In the genomic region with DNA sequence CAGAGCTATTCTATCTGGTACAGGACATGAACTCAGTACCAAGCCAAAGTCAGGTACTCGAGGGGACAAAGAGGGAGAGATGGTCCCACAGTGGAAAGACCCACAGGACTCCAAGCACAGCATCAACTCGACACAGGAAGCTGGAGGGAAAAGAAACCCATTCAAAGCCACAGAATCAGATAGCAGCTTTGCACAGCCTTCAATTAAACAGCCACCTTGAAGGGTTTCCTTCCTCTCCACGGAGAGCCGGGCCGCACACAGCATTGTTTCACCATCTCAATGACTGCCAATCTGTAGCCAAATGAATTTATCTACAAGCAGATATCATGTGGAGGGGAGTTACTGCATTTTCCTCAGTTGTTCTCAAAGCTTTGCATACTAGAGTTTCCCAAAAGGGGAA, we compare ENCODE assay signal across 14 mouse cellular contexts. TPM values are rescaled to one million over a fixed set of nuclear protein-coding genes. Genes with fewer than 3 reads are reported as not detected.
A peak's percentile ranks its signal among the peaks of the same experiment; 100 is the strongest.
DNase-seq lines count a peak whose midpoint lies in the region; ATAC-seq lines count a peak whose summit lies in the region.
"Had no signal": no experiment of that assay in that cellular context is flagged by ENCODE, and none has a peak within 500 bp of the region (broad histone marks: within the 10 kb centered on the region; RNA-seq: fewer than 3 reads in every experiment).

No protein-coding gene starts in this region.

- H3K27me3 ChIP-seq in forebrain, embryonic 11.5 days (ENCODE audit: control insufficient read depth, insufficient read depth, low read length): no peaks in the 10 kb centered on the region
- no peaks in the 10 kb centered on the region for H3K27me3 ChIP-seq in forebrain, embryonic 15.5 days
- H3K27me3 ChIP-seq in limb, embryonic 12.5 days: no peaks in the 10 kb centered on the region
- no peaks in the 10 kb centered on the region for H3K27me3 ChIP-seq in limb, embryonic 10.5 days (ENCODE audit: low read depth, poor library complexity, severe bottlenecking)
- H3K27me3 ChIP-seq: limb, embryonic 15.5 days; midbrain, embryonic 15.5 days had no signal

- DNase-seq in forebrain, embryonic 11.5 days (ENCODE audit: low spot score): peak; percentile 33
- no peak for DNase-seq in limb, embryonic 10.5 days (ENCODE audit: low spot score)
- DNase-seq in thymus, postnatal 14 days: peak; percentile 15
- no peak for DNase-seq in thymus, postnatal 25 days
- DNase-seq in urinary bladder, postnatal 10 days (ENCODE audit: low spot score): no peak
- DNase-seq in urinary bladder, postnatal 4 days (ENCODE audit: low spot score in 2 of 2): no peak
- DNase-seq: cerebellum, adult 9-10 months; kidney, adult 9 months had no signal

- H3K36me3 ChIP-seq in forebrain, embryonic 11.5 days (ENCODE audit: control insufficient read depth, insufficient read depth, low read length): no peaks in the 10 kb centered on the region
- H3K36me3 ChIP-seq in forebrain, embryonic 15.5 days: no peaks in the 10 kb centered on the region
- no peaks in the 10 kb centered on the region for H3K36me3 ChIP-seq in limb, embryonic 12.5 days
- H3K36me3 ChIP-seq in limb, embryonic 10.5 days: no peaks in the 10 kb centered on the region
- H3K36me3 ChIP-seq: limb, embryonic 15.5 days; midbrain, embryonic 15.5 days had no signal

- H3K9me3 ChIP-seq in forebrain, embryonic 11.5 days (ENCODE audit: control insufficient read depth, low read length): no peaks in the 10 kb centered on the region
- no peaks in the 10 kb centered on the region for H3K9me3 ChIP-seq in forebrain, embryonic 15.5 days
- H3K9me3 ChIP-seq in limb, embryonic 12.5 days: no peaks in the 10 kb centered on the region
- H3K9me3 ChIP-seq in limb, embryonic 10.5 days (replicated peaks): no peaks in the 10 kb centered on the region
- H3K9me3 ChIP-seq: limb, embryonic 15.5 days; midbrain, embryonic 15.5 days had no signal

- H3K27ac ChIP-seq in forebrain, embryonic 11.5 days (ENCODE audit: low read depth, low read length): no peak overlapping the region
- no peak overlapping the region for H3K27ac ChIP-seq in forebrain, embryonic 15.5 days (replicated peaks)
- 0 out of 2 replicates have a peak overlapping the region, but pooled peaks have one; percentile 35 for H3K27ac ChIP-seq in limb, embryonic 12.5 days
- H3K27ac ChIP-seq in limb, embryonic 10.5 days: no peak overlapping the region
- H3K27ac ChIP-seq: layer of hippocampus, adult 2 months; limb, embryonic 15.5 days; midbrain, embryonic 15.5 days had no signal

- H3K4me3 ChIP-seq in forebrain, embryonic 11.5 days (ENCODE audit: low read depth, low read length): no peak overlapping the region
- H3K4me3 ChIP-seq in forebrain, embryonic 15.5 days: no peak overlapping the region
- no peak overlapping the region for H3K4me3 ChIP-seq in limb, embryonic 12.5 days (replicated peaks)
- no peak overlapping the region for H3K4me3 ChIP-seq in limb, embryonic 10.5 days
- H3K4me3 ChIP-seq: layer of hippocampus, adult 2 months; limb, embryonic 15.5 days; midbrain, embryonic 15.5 days had no signal

- 0 out of 2 replicates have a peak, but pooled peaks cover under 1% of the 10 kb centered on the region for H3K4me1 ChIP-seq in forebrain, embryonic 11.5 days (replicated peaks; ENCODE audit: control insufficient read depth, insufficient read depth, low read length)
- H3K4me1 ChIP-seq in forebrain, embryonic 15.5 days: peaks cover 7% of the 10 kb centered on the region
- H3K4me1 ChIP-seq in limb, embryonic 12.5 days (replicated peaks): peaks cover 23% of the 10 kb centered on the region
- H3K4me1 ChIP-seq in limb, embryonic 10.5 days: peaks cover 16% of the 10 kb centered on the region

- 77% methylated on average over 5 of the region's 5 CpGs for WGBS in forebrain, embryonic 11.5 days
- 55% methylated on average over 5 of the region's 5 CpGs for WGBS in forebrain, embryonic 15.5 days
- 70% methylated on average over 5 of the region's 5 CpGs for WGBS in limb, embryonic 12.5 days
- 83% methylated on average over 5 of the region's 5 CpGs for WGBS in limb, embryonic 10.5 days

- no peak overlapping the region for H3K9ac ChIP-seq in forebrain, embryonic 11.5 days (ENCODE audit: low read length)
- H3K9ac ChIP-seq in forebrain, embryonic 15.5 days (replicated peaks): no peak overlapping the region
- H3K9ac ChIP-seq in limb, embryonic 12.5 days (replicated peaks): no peak overlapping the region
- H3K9ac ChIP-seq: limb, embryonic 15.5 days; midbrain, embryonic 15.5 days had no signal

- no peak overlapping the region for H3K4me2 ChIP-seq in forebrain, embryonic 11.5 days (ENCODE audit: low read depth, low read length, severe bottlenecking)
- no peak overlapping the region for H3K4me2 ChIP-seq in forebrain, embryonic 15.5 days (replicated peaks)
- no peak overlapping the region for H3K4me2 ChIP-seq in limb, embryonic 12.5 days
- H3K4me2 ChIP-seq: limb, embryonic 15.5 days; midbrain, embryonic 15.5 days had no signal

- no peak for ATAC-seq in forebrain, embryonic 11.5 days (replicated peaks; ENCODE audit: low FRiP score)
- no peak for ATAC-seq in forebrain, embryonic 15.5 days (replicated peaks)
- no peak for ATAC-seq in limb, embryonic 12.5 days (ENCODE audit: insufficient number of reproducible peaks, insufficient read depth, low FRiP score, low TSS enrichment, low read depth)
- ATAC-seq: hindbrain, embryonic 16.5 days; midbrain, embryonic 15.5 days had no signal

RNA-seq across cellular contexts. Expression of a gene that starts 50.6 kb away (rescaled TPM):
- polyA plus RNA-seq in forebrain, embryonic 11.5 days (2014; fragmentation: Nextera tagmentation; extraction: Ambion mirVana): 35.1 and 35.3 TPM in 2 replicates
- 85.6 and 85.8 TPM in 2 replicates for polyA plus RNA-seq in forebrain, embryonic 15.5 days (2015; fragmentation: Nextera tagmentation; extraction: Ambion mirVana)
- polyA plus RNA-seq in limb, embryonic 12.5 days (2016; fragmentation: Nextera tagmentation; extraction: Ambion mirVana): 46.9 and 48.6 TPM in 2 replicates
- polyA plus RNA-seq in limb, embryonic 10.5 days (2016; fragmentation: Nextera tagmentation; extraction: Ambion mirVana): 26.6 and 37.3 TPM in 2 replicates

Comparison
In these comparisons a context has a peak if more than half of its experiments do, and no peak if none do; other contexts are left out.
1. DNase-seq: peak in forebrain, embryonic 11.5 days (single experiment) and thymus, postnatal 14 days (single experiment); none in limb, embryonic 10.5 days (single experiment), thymus, postnatal 25 days (single experiment), urinary bladder, postnatal 10 days (single experiment) and urinary bladder, postnatal 4 days (0 of 2).